Mouse (Mus musculus) thymus, adult 2 months (tissue): ENCODE measurements around the gene Slc4a1.
"Not testable (repeated sequence)": the region's sequence is repeated elsewhere in the genome, so short reads cannot be mapped to it uniquely, and the experiment has no call there.

ENCODE experiments used
- CTCF ChIP-seq: fragments of 200-500 bp; IDR thresholded peaks from 2 replicates; pipeline ENCODE4 v1.5.1; 2012; ENCODE audit warnings: mild to moderate bottlenecking, control low read depth, low read length, moderate library complexity, borderline replicate concordance; ENCODE audit not compliant: control insufficient read depth, poor library complexity, insufficient read depth; ENCODE audit errors: extremely low read depth
- POLR2A ChIP-seq: fragments of 200-500 bp; IDR thresholded peaks from 2 replicates; pipeline ENCODE4 v1.6.1; 2012; ENCODE audit warnings: mild to moderate bottlenecking, low read length, control low read depth, moderate library complexity; ENCODE audit not compliant: control insufficient read depth, poor library complexity, insufficient read depth; ENCODE audit errors: extremely low read depth

- TF ChIP-seq CTCF, POLR2A: not testable (repeated sequence)
Observed at GRCm38 (mm10) chr11:102389436-102389835, 23.4 kb upstream of the Slc4a1 start.
